ENCODE assay signal across 30 mouse cellular contexts in genomic region chr1:51748306-51748705, GRCm38 (mm10).
DNase-seq lines count a peak whose midpoint lies in the region; ATAC-seq lines count a peak whose summit lies in the region.
"Had no signal": no experiment of that assay in that cellular context is flagged by ENCODE, and none has a peak within 500 bp of the region (broad histone marks: within the 10 kb centered on the region; RNA-seq: fewer than 3 reads in every experiment).

No protein-coding gene starts in this region.

- no peak for DNase-seq in heart, postnatal 10 days
- DNase-seq in limb, embryonic 11.5 days (ENCODE audit: low spot score): peak; percentile 14
- DNase-seq in limb, embryonic 10.5 days (ENCODE audit: low spot score): no peak
- peak; percentile 17 for DNase-seq in retina, postnatal 1 day
- no peak for DNase-seq in adrenal gland, adult 18-20 months (ENCODE audit: low spot score in 2 of 2)
- DNase-seq in midbrain, embryonic 10.5 days (ENCODE audit: low spot score): no peak
- DNase-seq: adrenal gland, postnatal 14 days; cerebellum, adult 11-12 months; cerebellum, adult 9-11 months; embryo, embryonic 11 days; kidney, adult 18-20 months; kidney, postnatal 36 days; liver, embryonic 13.5 days; lung, adult 18-20 months; lung, postnatal 14 days; thymus, postnatal 14 days had no signal

- no peaks in the 10 kb centered on the region for H3K27me3 ChIP-seq in heart, embryonic 11.5 days (ENCODE audit: control insufficient read depth, insufficient read depth, low read length)
- no peaks in the 10 kb centered on the region for H3K27me3 ChIP-seq in limb, embryonic 11.5 days (ENCODE audit: control insufficient read depth, insufficient read depth, low read length)
- H3K27me3 ChIP-seq in limb, embryonic 10.5 days (ENCODE audit: low read depth, poor library complexity, severe bottlenecking): no peaks in the 10 kb centered on the region
- no peaks in the 10 kb centered on the region for H3K27me3 ChIP-seq in midbrain, embryonic 10.5 days (ENCODE audit: low read depth, poor library complexity, severe bottlenecking)
- H3K27me3 ChIP-seq: CH12.LX; embryonic facial prominence, embryonic 12.5 days; forebrain, embryonic 15.5 days; hindbrain, embryonic 15.5 days; limb, embryonic 15.5 days; liver, embryonic 13.5 days; midbrain, embryonic 15.5 days; stomach, embryonic 15.5 days had no signal

- H3K4me1 ChIP-seq in heart, embryonic 11.5 days (ENCODE audit: control insufficient read depth, insufficient read depth, low read length): peaks cover 11% of the 10 kb centered on the region
- H3K4me1 ChIP-seq in limb, embryonic 11.5 days (ENCODE audit: control insufficient read depth, insufficient read depth, low read length): no peaks in the 10 kb centered on the region
- 0 out of 2 replicates have a peak, but pooled peaks cover 5% of the 10 kb centered on the region for H3K4me1 ChIP-seq in limb, embryonic 10.5 days
- peaks cover 3% of the 10 kb centered on the region; the same call in 1 of the 2 replicates for H3K4me1 ChIP-seq in brown adipose tissue, adult 24 weeks (ENCODE audit: control insufficient read depth, insufficient read depth, insufficient read length, low read length)
- H3K4me1 ChIP-seq in midbrain, embryonic 10.5 days: peaks cover 21% of the 10 kb centered on the region
- H3K4me1 ChIP-seq: liver, embryonic 13.5 days; stomach, embryonic 15.5 days had no signal

- H3K4me2 ChIP-seq in heart, embryonic 11.5 days: no peak overlapping the region; the same call in 1 of the 2 replicates
- no peak overlapping the region for H3K4me2 ChIP-seq in limb, embryonic 11.5 days (ENCODE audit: low read depth, severe bottlenecking)
- H3K4me2 ChIP-seq: embryonic facial prominence, embryonic 12.5 days; forebrain, embryonic 15.5 days; hindbrain, embryonic 15.5 days; limb, embryonic 15.5 days; liver, embryonic 13.5 days; midbrain, embryonic 15.5 days; stomach, embryonic 15.5 days had no signal

- H3K9me3 ChIP-seq in heart, embryonic 11.5 days (replicated peaks; ENCODE audit: control insufficient read depth, low read length): no peaks in the 10 kb centered on the region
- H3K9me3 ChIP-seq in limb, embryonic 11.5 days (ENCODE audit: control insufficient read depth, low read length): no peaks in the 10 kb centered on the region
- no peaks in the 10 kb centered on the region for H3K9me3 ChIP-seq in limb, embryonic 10.5 days (replicated peaks)
- H3K9me3 ChIP-seq in midbrain, embryonic 10.5 days (replicated peaks): no peaks in the 10 kb centered on the region
- H3K9me3 ChIP-seq: embryonic facial prominence, embryonic 12.5 days; forebrain, embryonic 10.5 days; forebrain, embryonic 15.5 days; hindbrain, embryonic 10.5 days; hindbrain, embryonic 15.5 days; limb, embryonic 15.5 days; liver, embryonic 13.5 days; midbrain, embryonic 15.5 days; stomach, embryonic 15.5 days had no signal

- peak overlapping the region; percentile 3; the same call in 1 of the 2 replicates for H3K27ac ChIP-seq in heart, embryonic 11.5 days (ENCODE audit: low read depth, low read length)
- no peak overlapping the region for H3K27ac ChIP-seq in limb, embryonic 11.5 days (replicated peaks; ENCODE audit: low read depth, low read length)
- no peak overlapping the region for H3K27ac ChIP-seq in limb, embryonic 10.5 days
- 0 out of 2 replicates have a peak overlapping the region, but pooled peaks have one; percentile 40 for H3K27ac ChIP-seq in brown adipose tissue, adult 24 weeks (replicated peaks; ENCODE audit: low read depth, low read length)
- no peak overlapping the region for H3K27ac ChIP-seq in midbrain, embryonic 10.5 days (replicated peaks)
- H3K27ac ChIP-seq: embryonic facial prominence, embryonic 12.5 days; forebrain, embryonic 15.5 days; hindbrain, embryonic 15.5 days; left cerebral cortex, adult 2 months; liver, embryonic 13.5 days; midbrain, embryonic 15.5 days had no signal

- no peak overlapping the region for H3K4me3 ChIP-seq in heart, embryonic 11.5 days (ENCODE audit: low read depth, low read length)
- no peak overlapping the region for H3K4me3 ChIP-seq in limb, embryonic 11.5 days (ENCODE audit: low read depth, low read length)
- H3K4me3 ChIP-seq in limb, embryonic 10.5 days: no peak overlapping the region
- H3K4me3 ChIP-seq in brown adipose tissue, adult 24 weeks (ENCODE audit: insufficient read depth, low read depth, low read length): no peak overlapping the region
- H3K4me3 ChIP-seq in midbrain, embryonic 10.5 days: no peak overlapping the region
- H3K4me3 ChIP-seq: embryonic facial prominence, embryonic 12.5 days; forebrain, embryonic 10.5 days; forebrain, embryonic 15.5 days; hindbrain, embryonic 10.5 days; hindbrain, embryonic 15.5 days; layer of hippocampus, adult 2 months; left cerebral cortex, adult 2 months; limb, embryonic 15.5 days; liver, embryonic 13.5 days; midbrain, embryonic 15.5 days; stomach, embryonic 15.5 days had no signal

- no peak overlapping the region for H3K9ac ChIP-seq in heart, embryonic 11.5 days (ENCODE audit: low read depth, low read length)
- no peak overlapping the region for H3K9ac ChIP-seq in limb, embryonic 11.5 days (ENCODE audit: low read length)
- H3K9ac ChIP-seq: embryonic facial prominence, embryonic 12.5 days; forebrain, embryonic 15.5 days; hindbrain, embryonic 15.5 days; limb, embryonic 15.5 days; liver, embryonic 13.5 days; midbrain, embryonic 15.5 days; stomach, embryonic 15.5 days had no signal

- 0 out of 2 replicates have a peak, but pooled peaks cover 2% of the 10 kb centered on the region for H3K36me3 ChIP-seq in heart, embryonic 11.5 days (ENCODE audit: control insufficient read depth, insufficient read depth, low read length)
- peaks cover 4% of the 10 kb centered on the region; the same call in 1 of the 2 replicates for H3K36me3 ChIP-seq in limb, embryonic 11.5 days (ENCODE audit: control insufficient read depth, insufficient read depth, low read length)
- H3K36me3 ChIP-seq in limb, embryonic 10.5 days: peaks cover 81% of the 10 kb centered on the region
- peaks cover 44% of the 10 kb centered on the region for H3K36me3 ChIP-seq in midbrain, embryonic 10.5 days
- H3K36me3 ChIP-seq: forebrain, embryonic 15.5 days; hindbrain, embryonic 15.5 days; midbrain, embryonic 15.5 days; stomach, embryonic 15.5 days had no signal

- 64% methylated on average over 2 of the region's 2 CpGs for whole genome bisulfite sequencing in heart, embryonic 11.5 days (ENCODE audit: insufficient replicate concordance)
- WGBS in limb, embryonic 11.5 days: 92% methylated on average over 2 of the region's 2 CpGs
- WGBS in limb, embryonic 10.5 days: 94% methylated on average over 2 of the region's 2 CpGs
- WGBS in midbrain, embryonic 10.5 days: 89% methylated on average over 2 of the region's 2 CpGs

- no peak for ATAC-seq in heart, embryonic 11.5 days (replicated peaks; ENCODE audit: insufficient number of reproducible peaks, low FRiP score, low TSS enrichment)
- ATAC-seq in limb, embryonic 11.5 days (ENCODE audit: insufficient number of reproducible peaks, low FRiP score, low TSS enrichment, low read depth): no peak
- ATAC-seq: forebrain, embryonic 15.5 days; inflammation-experienced regulatory T-cells, adult 6 months had no signal

- intact Hi-C loops in heart, postnatal 10 days (cut with DNase I): no loop called here

Comparison
In these comparisons a context has a peak if more than half of its experiments do, and no peak if none do; other contexts are left out.
1. DNase-seq: peak in limb, embryonic 11.5 days (single experiment) and retina, postnatal 1 day (single experiment); none in heart, postnatal 10 days (0 of 2), limb, embryonic 10.5 days (single experiment), adrenal gland, adult 18-20 months (0 of 2) and midbrain, embryonic 10.5 days (single experiment).
2. H3K27ac ChIP-seq: peak in heart, embryonic 11.5 days (single experiment) and brown adipose tissue, adult 24 weeks (single experiment); none in limb, embryonic 11.5 days (single experiment), limb, embryonic 10.5 days (single experiment) and midbrain, embryonic 10.5 days (single experiment).